Mouse (Mus musculus) hindbrain, embryonic 14.5 days (tissue): Measurements from ENCODE around the gene Myf5. TPM values are rescaled to one million over a fixed set of nuclear protein-coding genes. Genes with fewer than 3 reads are reported as not detected.

Source experiments
- ATAC-seq: fragments of 200-750 bp; cut with Nextera tagmentation; 2 replicates; pipeline ENCODE4 v1.8.0; 2017; ENCODE audit warnings: moderate number of reproducible peaks, mild to moderate bottlenecking, moderate TSS enrichment, moderate library complexity; ENCODE audit not compliant: low FRiP score
- DNase-seq: peaks from one replicate; pipeline ENCODE4 v3.0.0-alpha.2; 2015; ENCODE audit warnings: low spot score
- H3K27ac ChIP-seq: fragments of 300-500 bp; sonication (generic); 2 replicates; pipeline ENCODE4 v1.5.1; 2014; ENCODE audit warnings: mild to moderate bottlenecking, moderate library complexity
- H3K27me3 ChIP-seq: fragments of 300-500 bp; sonication (generic); 2 replicates; pipeline ENCODE4 v1.6.1; 2014; ENCODE audit warnings: mild to moderate bottlenecking, low read length, mixed read lengths; ENCODE audit not compliant: control insufficient read depth, insufficient read depth
- H3K36me3 ChIP-seq: fragments of 300-500 bp; sonication (generic); replicated peaks from 2 replicates; pipeline ENCODE4 v1.6.1; 2014; ENCODE audit not compliant: control insufficient read depth, insufficient read depth
- H3K4me1 ChIP-seq: fragments of 300-500 bp; sonication (generic); replicated peaks from 2 replicates; pipeline ENCODE4 v1.6.1; 2014; ENCODE audit warnings: antibody characterized with exemption, low read length, mixed read lengths; ENCODE audit not compliant: control insufficient read depth, insufficient read depth
- H3K4me2 ChIP-seq: fragments of 300-500 bp; sonication (generic); replicated peaks from 2 replicates; pipeline ENCODE4 v1.6.1; 2014; ENCODE audit warnings: mild to moderate bottlenecking, moderate library complexity
- H3K4me3 ChIP-seq: fragments of 300-500 bp; sonication (generic); replicated peaks from 2 replicates; pipeline ENCODE4 v1.5.1; 2014; ENCODE audit warnings: mild to moderate bottlenecking, low read length
- H3K9ac ChIP-seq: fragments of 300-500 bp; sonication (generic); 2 replicates; pipeline ENCODE4 v1.6.1; 2014
- H3K9me3 ChIP-seq: fragments of 300-500 bp; sonication (generic); 2 replicates; pipeline ENCODE4 v1.6.1; 2016; ENCODE audit warnings: low read length; ENCODE audit not compliant: control insufficient read depth
- WGBS: fragments of 180-500 bp; shearing (Covaris S2); extraction: QIAGEN DNeasy Blood & Tissue Kit; methylation state at CpG from one replicate; pipeline ENCODE4 v1.1.7; 2014; 5-methylcytosine and 5-hydroxymethylcytosine counted together
- polyA plus RNA-seq: library from polyadenylated mRNA; unstranded; fragments of >200 nt; fragmentation: Nextera tagmentation; extraction: Ambion mirVana; gene quantifications from 2 replicates; pipeline ENCODE4 v1.2.1, GENCODE M21; 2014

Myf5 gene
- polyA plus RNA-seq = 0.09 TPM in 1 of 2 replicates, not detected in the other

DNA sequence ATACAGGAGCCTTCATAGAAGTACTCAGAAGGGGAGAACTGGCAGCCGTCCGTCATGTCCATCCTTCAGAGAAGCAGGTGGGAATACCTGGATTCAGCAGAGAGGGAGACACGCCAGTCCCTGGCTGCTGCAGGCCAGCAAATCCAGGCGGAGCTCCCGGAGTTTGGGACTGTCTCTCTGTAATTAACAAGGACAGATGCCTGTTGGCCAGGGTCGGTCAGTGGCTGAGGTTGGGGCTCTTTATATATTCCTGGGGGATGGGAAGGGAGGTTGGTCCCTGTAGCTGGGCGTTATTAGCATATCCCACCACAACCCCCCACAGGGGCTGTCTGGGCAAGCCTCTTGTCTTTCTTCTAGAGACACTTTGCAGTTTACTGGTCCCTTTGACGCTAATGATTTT, at the start of gene Myf5:
TSS of gene Myf5 (minus strand) at position 265 of the 400 bp plus-strand sequence.
- H3K9ac ChIP-seq = no peak within 1 kb of the TSS
- no peak within 1 kb of the TSS for H3K4me3 ChIP-seq
- no peaks in the 10 kb centered on the region for H3K4me1 ChIP-seq
- no peaks in the 10 kb centered on the region for H3K9me3 ChIP-seq
- ATAC-seq = no peak
- DNase-seq = no peak
- H3K36me3 ChIP-seq = no peaks in the 10 kb centered on the region
- no peaks in the 10 kb centered on the region for H3K27me3 ChIP-seq
- H3K4me2 ChIP-seq = no peak within 1 kb of the TSS
- H3K27ac ChIP-seq = no peak within 1 kb of the TSS
- WGBS = 59% methylated on average over 8 of the region's 8 CpGs

DNA sequence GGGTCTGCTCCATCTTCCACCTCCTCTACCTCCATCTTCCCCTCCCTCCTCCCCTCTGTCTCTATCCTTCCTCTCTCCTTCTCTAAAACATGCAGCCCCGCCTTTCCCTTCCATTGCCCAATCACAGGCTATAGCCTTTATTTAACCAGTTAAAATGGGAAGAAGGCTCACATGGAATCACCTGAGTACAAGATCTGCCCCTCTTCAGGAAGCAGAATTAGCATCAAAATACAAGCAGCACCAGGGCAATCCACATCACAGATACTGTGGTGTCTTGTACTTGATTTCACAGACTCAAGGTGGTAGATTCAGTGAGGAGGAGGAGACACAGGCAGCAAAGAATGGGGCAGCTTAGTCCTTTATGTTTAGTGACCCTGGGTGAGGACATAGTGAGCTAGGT, 42.8 kb upstream of the Myf5 start:
- DNase-seq (no peak), ATAC-seq (no peak)
- Histone ChIP-seq H3K9ac (no peak overlapping the region), H3K4me2 (no peak overlapping the region), H3K9me3 (no peaks in the 10 kb centered on the region), H3K4me1 (no peaks in the 10 kb centered on the region), H3K27me3 (no peaks in the 10 kb centered on the region), H3K4me3 (no peak overlapping the region), H3K27ac (no peak overlapping the region), H3K36me3 (no peaks in the 10 kb centered on the region)
- WGBS = 83% methylated on average over 1 of the region's 1 CpGs

DNA sequence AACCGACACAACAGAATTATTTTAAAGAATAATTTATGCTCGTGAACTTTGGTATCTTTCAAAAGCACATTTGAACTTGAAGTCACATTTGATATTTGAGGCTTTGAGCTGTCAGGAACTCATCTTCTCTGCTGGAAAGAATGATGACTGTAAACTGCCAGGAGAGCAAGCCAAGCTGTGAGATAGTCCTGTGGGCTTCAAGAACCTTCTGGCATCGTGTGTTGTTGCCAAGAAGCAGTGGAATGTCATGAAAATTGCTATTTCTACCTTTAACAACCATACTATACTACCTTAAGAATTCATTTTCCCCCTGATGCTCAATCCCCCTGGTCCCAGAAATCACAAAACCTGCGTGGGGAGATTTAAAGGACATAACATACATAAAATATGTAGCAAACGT, 33.3 kb upstream of the Myf5 start:
- 79% methylated on average over 5 of the region's 5 CpGs for WGBS
- Histone ChIP-seq H3K27me3 (no peaks in the 10 kb centered on the region), H3K27ac (no peak overlapping the region), H3K4me1 (no peaks in the 10 kb centered on the region), H3K36me3 (no peaks in the 10 kb centered on the region), H3K9me3 (no peaks in the 10 kb centered on the region), H3K9ac (no peak overlapping the region), H3K4me2 (no peak overlapping the region), H3K4me3 (no peak overlapping the region)
- ATAC-seq (no peak), DNase-seq (no peak)

DNA sequence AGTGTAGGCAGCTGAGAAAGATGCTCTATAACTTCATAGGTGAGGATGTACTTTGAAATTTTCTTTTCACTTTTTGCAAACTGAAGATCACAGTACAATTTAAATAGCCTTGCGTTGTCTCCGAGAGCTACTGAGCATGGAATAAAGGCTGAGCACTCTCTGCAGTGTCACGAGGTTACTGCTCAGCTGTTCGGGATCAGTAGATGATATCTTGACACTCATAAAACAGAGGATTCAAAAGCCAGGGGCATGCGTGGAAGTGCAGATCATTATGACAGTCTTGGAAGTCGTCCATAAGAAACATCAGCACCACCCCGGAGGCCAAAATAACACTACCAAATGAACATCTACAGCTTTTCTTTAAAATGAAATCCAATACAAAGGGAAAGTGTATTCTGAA, 30.7 kb upstream of the Myf5 start:
- ATAC-seq = no peak
- Histone ChIP-seq H3K9me3 (no peaks in the 10 kb centered on the region), H3K4me3 (no peak overlapping the region), H3K36me3 (no peaks in the 10 kb centered on the region), H3K4me1 (no peaks in the 10 kb centered on the region), H3K9ac (no peak overlapping the region), H3K4me2 (no peak overlapping the region), H3K27me3 (no peaks in the 10 kb centered on the region), H3K27ac (no peak overlapping the region)
- DNase-seq = no peak
- 81% methylated on average over 7 of the region's 7 CpGs for WGBS

DNA sequence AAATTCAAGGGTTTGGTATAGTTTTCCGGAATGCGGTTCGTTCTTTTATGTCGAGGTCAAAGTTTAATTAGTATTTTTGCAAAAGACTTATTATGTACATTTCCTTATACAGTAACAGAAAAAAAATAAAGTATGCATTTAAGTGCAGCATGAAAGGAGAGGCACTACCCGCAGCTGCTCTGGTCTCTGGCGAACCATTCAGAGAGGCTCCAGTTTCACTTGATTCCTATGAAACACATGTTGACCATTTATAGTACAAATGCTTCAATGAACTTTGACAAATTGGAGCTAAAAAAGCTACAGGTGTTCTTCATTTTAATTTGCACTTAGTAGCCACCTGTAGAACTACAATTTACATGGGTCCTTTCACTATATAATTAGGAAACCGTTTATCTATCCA, 28.8 kb upstream of the Myf5 start:
- H3K4me2 ChIP-seq = no peak overlapping the region
- 90% methylated on average over 7 of the region's 7 CpGs for WGBS
- ATAC-seq (no peak), DNase-seq (no peak)
- H3K27me3 ChIP-seq = no peaks in the 10 kb centered on the region
- no peak overlapping the region for H3K4me3 ChIP-seq
- H3K9ac ChIP-seq = no peak overlapping the region
- no peaks in the 10 kb centered on the region for H3K4me1 ChIP-seq
- H3K27ac ChIP-seq = no peak overlapping the region
- no peaks in the 10 kb centered on the region for H3K9me3 ChIP-seq
- H3K36me3 ChIP-seq = no peaks in the 10 kb centered on the region

DNA sequence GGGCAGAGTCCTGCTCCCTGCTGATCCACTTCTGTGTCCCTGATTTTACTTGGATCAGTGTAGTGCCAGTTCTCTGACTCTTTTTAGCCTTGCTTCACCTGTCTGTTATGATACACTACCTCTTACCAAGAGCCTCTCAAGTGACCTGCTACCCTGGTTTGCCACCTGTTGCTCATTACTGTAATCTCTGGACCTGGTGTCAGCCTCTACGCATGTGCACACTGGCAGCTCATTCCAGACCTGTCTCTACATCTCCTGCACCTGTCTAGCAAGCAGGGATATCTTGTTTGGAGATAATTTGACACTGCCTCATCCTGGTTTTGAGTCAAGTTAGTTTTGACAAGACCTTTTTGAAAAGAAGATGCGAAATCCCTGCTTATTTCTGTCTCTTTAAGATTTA, 20.5 kb upstream of the Myf5 start:
- H3K9me3 ChIP-seq = no peaks in the 10 kb centered on the region
- no peak for ATAC-seq
- DNase-seq = no peak
- H3K4me2 ChIP-seq = no peak overlapping the region
- no peak overlapping the region for H3K9ac ChIP-seq
- 87% methylated on average over 2 of the region's 2 CpGs for WGBS
- H3K27me3 ChIP-seq = no peaks in the 10 kb centered on the region
- H3K36me3 ChIP-seq = no peaks in the 10 kb centered on the region
- H3K4me1 ChIP-seq = no peaks in the 10 kb centered on the region
- no peak overlapping the region for H3K27ac ChIP-seq
- H3K4me3 ChIP-seq = no peak overlapping the region

DNA sequence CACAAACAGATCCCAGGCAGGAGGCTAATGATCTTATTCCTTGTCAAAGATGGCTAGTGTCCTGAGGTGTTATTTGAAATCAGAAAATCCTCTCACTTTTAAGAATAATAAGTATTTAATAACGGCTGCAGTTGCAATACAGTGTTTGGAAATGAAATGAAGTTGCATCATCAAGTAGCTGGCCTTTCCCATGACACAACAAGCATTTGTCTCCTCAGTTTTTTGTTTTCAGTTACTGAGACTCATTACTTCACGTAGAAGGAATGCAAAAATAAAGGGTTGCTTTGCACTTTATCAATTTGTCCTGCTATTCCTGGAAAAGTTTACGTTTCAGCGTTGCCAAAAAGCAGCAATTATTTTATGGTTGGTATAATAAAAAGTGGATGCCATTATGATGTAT, 17.5 kb upstream of the Myf5 start:
- H3K9ac ChIP-seq = no peak overlapping the region
- H3K4me1 ChIP-seq = no peaks in the 10 kb centered on the region
- no peak for ATAC-seq
- WGBS = 87% methylated on average over 4 of the region's 4 CpGs
- H3K27me3 ChIP-seq = no peaks in the 10 kb centered on the region
- no peaks in the 10 kb centered on the region for H3K36me3 ChIP-seq
- no peak overlapping the region for H3K27ac ChIP-seq
- H3K4me3 ChIP-seq = no peak overlapping the region
- H3K4me2 ChIP-seq = no peak overlapping the region
- DNase-seq = no peak
- H3K9me3 ChIP-seq = no peaks in the 10 kb centered on the region

DNA sequence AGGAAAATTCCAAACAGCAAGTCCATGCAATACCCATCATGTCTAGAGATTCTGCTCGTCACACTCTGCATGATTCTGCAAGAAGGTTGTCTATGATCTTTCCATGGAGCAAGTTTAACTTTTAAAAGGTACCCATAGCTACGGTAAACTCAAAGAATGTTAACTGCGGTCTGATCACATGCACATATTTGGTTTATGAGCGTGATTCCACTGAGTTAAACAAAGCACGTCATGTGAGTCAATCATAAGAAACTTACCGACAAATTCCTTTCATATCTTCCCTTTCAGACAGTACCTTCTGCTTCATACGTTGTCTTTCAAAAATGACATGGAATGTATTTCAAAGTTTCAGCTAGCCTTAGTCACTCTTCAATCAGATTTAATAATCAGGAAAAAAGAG, 16.3 kb upstream of the Myf5 start:
- no peak overlapping the region for H3K4me2 ChIP-seq
- no peak for ATAC-seq

DNA sequence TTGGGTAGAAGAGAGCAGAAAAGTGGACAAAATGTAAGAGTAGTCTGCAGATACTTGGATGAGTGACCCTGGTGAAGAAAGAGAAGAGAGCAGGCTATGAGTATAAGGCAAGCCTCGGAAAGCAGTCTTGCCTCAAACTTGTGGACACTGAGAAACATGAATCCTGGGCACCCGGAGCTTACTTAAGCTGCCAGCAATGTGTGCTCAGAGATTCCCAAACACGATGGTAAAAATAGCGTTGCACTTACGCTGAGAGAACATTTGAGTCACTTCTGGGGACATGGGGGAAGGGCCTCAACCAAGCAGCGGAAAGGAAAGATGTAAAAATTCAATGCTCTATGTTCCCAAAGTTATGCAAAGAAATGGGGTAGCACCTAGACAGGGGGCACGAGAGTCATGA, 13.7 kb upstream of the Myf5 start:
- no peak for DNase-seq
- Histone ChIP-seq H3K27me3 (no peaks in the 10 kb centered on the region), H3K4me2 (no peak overlapping the region), H3K27ac (no peak overlapping the region), H3K4me1 (no peaks in the 10 kb centered on the region), H3K9me3 (no peaks in the 10 kb centered on the region), H3K36me3 (no peaks in the 10 kb centered on the region), H3K9ac (no peak overlapping the region), H3K4me3 (no peak overlapping the region)
- ATAC-seq = no peak
- 92% methylated on average over 7 of the region's 7 CpGs for WGBS

More for the DNA sequence above, 16.3 kb upstream of the Myf5 start:
- Histone ChIP-seq H3K27me3 (no peaks in the 10 kb centered on the region), H3K36me3 (no peaks in the 10 kb centered on the region), H3K4me3 (no peak overlapping the region), H3K9ac (no peak overlapping the region), H3K4me1 (no peaks in the 10 kb centered on the region), H3K9me3 (no peaks in the 10 kb centered on the region), H3K27ac (no peak overlapping the region)
- DNase-seq = no peak
- WGBS = 91% methylated on average over 7 of the region's 7 CpGs

DNA sequence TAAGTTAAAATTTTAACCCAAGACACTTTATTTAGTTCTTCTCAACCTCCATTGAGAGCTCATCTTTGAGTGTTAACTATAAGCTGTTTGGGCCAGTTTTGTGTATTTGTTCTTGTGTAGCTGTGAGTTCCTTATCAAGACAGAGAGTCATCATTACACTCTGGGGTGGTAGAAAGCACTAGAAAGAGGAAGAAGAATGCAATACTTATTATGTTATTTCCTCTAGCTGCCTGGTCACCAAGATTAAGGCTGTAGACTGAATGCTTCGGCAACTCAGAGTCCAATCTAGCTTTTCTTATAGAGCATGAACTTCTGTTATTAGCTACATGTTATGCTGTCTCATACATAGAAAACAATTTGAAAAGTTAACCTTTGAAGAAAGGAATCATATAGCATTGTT, 10.5 kb upstream of the Myf5 start:
- Histone ChIP-seq H3K27me3 (no peaks in the 10 kb centered on the region), H3K4me1 (peaks cover 3% of the 10 kb centered on the region; the same call in 1 of the 2 replicates), H3K4me3 (no peak overlapping the region), H3K27ac (no peak overlapping the region), H3K36me3 (no peaks in the 10 kb centered on the region), H3K9me3 (no peaks in the 10 kb centered on the region), H3K9ac (no peak overlapping the region), H3K4me2 (no peak overlapping the region)
- WGBS = 92% methylated on average over 1 of the region's 1 CpGs
- no peak for DNase-seq
- no peak for ATAC-seq
